Mouse (Mus musculus) lung, embryonic 15.5 days (tissue): ENCODE data around the gene Prss27. TPM values are rescaled to one million over a fixed set of nuclear protein-coding genes. Genes with fewer than 3 reads are reported as not detected.

Experiments
- ATAC-seq: fragments of 200-750 bp; cut with Nextera tagmentation; 2 replicates; pipeline ENCODE4 v1.8.0; 2017; ENCODE audit warnings: moderate number of reproducible peaks, borderline replicate concordance; ENCODE audit not compliant: low FRiP score, low TSS enrichment; ENCODE audit errors: extremely low read depth
- H3K27ac ChIP-seq: fragments of 300-500 bp; sonication (generic); 2 replicates; pipeline ENCODE4 v1.5.1; 2015; ENCODE audit warnings: moderate library complexity, mild to moderate bottlenecking, inconsistent platforms
- H3K27me3 ChIP-seq: fragments of 300-500 bp; sonication (generic); 2 replicates; pipeline ENCODE4 v1.6.1; 2015; ENCODE audit warnings: inconsistent platforms
- H3K36me3 ChIP-seq: fragments of 300-500 bp; sonication (generic); 2 replicates; pipeline ENCODE4 v1.6.1; 2015; ENCODE audit warnings: inconsistent platforms
- H3K4me1 ChIP-seq: fragments of 300-500 bp; sonication (generic); 2 replicates; pipeline ENCODE4 v1.6.1; 2015; ENCODE audit warnings: inconsistent platforms
- H3K4me2 ChIP-seq: fragments of 300-500 bp; sonication (generic); 2 replicates; pipeline ENCODE4 v1.6.1; 2015; ENCODE audit warnings: inconsistent platforms, mild to moderate bottlenecking, moderate library complexity
- H3K4me3 ChIP-seq: fragments of 300-500 bp; sonication (generic); 2 replicates; pipeline ENCODE4 v1.5.1; 2015; ENCODE audit warnings: mild to moderate bottlenecking, inconsistent platforms
- H3K9ac ChIP-seq: fragments of 300-500 bp; sonication (generic); 2 replicates; pipeline ENCODE4 v1.6.1; 2015; ENCODE audit warnings: inconsistent platforms
- H3K9me3 ChIP-seq: fragments of 300-500 bp; sonication (generic); 2 replicates; pipeline ENCODE4 v1.6.1; 2016; ENCODE audit warnings: inconsistent platforms
- WGBS: fragments of 180-500 bp; shearing (Covaris S2); methylation state at CpG from one replicate; pipeline ENCODE4 v1.1.7; 2015; 5-methylcytosine and 5-hydroxymethylcytosine counted together
- polyA plus RNA-seq: library from polyadenylated mRNA; unstranded; fragments of >200 nt; fragmentation: Nextera tagmentation; extraction: Ambion mirVana; gene quantifications from 2 replicates; pipeline ENCODE4 v1.2.1, GENCODE M21; 2015

The Prss27 gene
- polyA plus RNA-seq, 1 experiment from 2014 or later, result 0.39 TPM

- H3K36me3 ChIP-seq, result no peaks in the 10 kb centered on the region
- H3K9me3 ChIP-seq, result no peaks in the 10 kb centered on the region
- no peak overlapping the region for H3K9ac ChIP-seq
- no peak overlapping the region for H3K27ac ChIP-seq
- H3K4me3 ChIP-seq, result no peak overlapping the region
- no peaks in the 10 kb centered on the region for H3K27me3 ChIP-seq
- no peaks in the 10 kb centered on the region for H3K4me1 ChIP-seq
- H3K4me2 ChIP-seq, result no peak overlapping the region
- no peak for ATAC-seq
- WGBS, result 48% methylated on average over 2 of the region's 2 CpGs
Observed at GRCm38 (mm10) chr17:24006930-24007329, 31.0 kb upstream of the Prss27 start.

- WGBS, result 63% methylated on average over 1 of the region's 1 CpGs
- no peak for ATAC-seq
- no peaks in the 10 kb centered on the region for H3K9me3 ChIP-seq
- H3K27ac ChIP-seq, result no peak overlapping the region
- H3K4me2 ChIP-seq, result no peak overlapping the region
- H3K4me3 ChIP-seq, result no peak overlapping the region
- no peak overlapping the region for H3K9ac ChIP-seq
- H3K36me3 ChIP-seq, result no peaks in the 10 kb centered on the region
- H3K27me3 ChIP-seq, result no peaks in the 10 kb centered on the region
- H3K4me1 ChIP-seq, result no peaks in the 10 kb centered on the region
Observed at GRCm38 (mm10) chr17:24007391-24007790, 30.6 kb upstream of the Prss27 start.

GRCm38 (mm10) chr17:24008105-24008504, 29.8 kb upstream of the Prss27 start:
- no peaks in the 10 kb centered on the region for H3K4me1 ChIP-seq
- no peaks in the 10 kb centered on the region for H3K9me3 ChIP-seq
- no peaks in the 10 kb centered on the region for H3K27me3 ChIP-seq
- 66% methylated on average over 4 of the region's 4 CpGs for WGBS
- no peak overlapping the region for H3K9ac ChIP-seq
- no peak overlapping the region for H3K27ac ChIP-seq
- no peaks in the 10 kb centered on the region for H3K36me3 ChIP-seq
- ATAC-seq, result no peak
- no peak overlapping the region for H3K4me3 ChIP-seq
- H3K4me2 ChIP-seq, result no peak overlapping the region

- H3K27ac ChIP-seq, result no peak overlapping the region
- H3K4me2 ChIP-seq, result no peak overlapping the region
- no peaks in the 10 kb centered on the region for H3K36me3 ChIP-seq
- H3K27me3 ChIP-seq, result no peaks in the 10 kb centered on the region
- H3K4me1 ChIP-seq, result no peaks in the 10 kb centered on the region
- no peak overlapping the region for H3K9ac ChIP-seq
- H3K9me3 ChIP-seq, result no peaks in the 10 kb centered on the region
- ATAC-seq, result no peak
- 57% methylated on average over 5 of the region's 5 CpGs for WGBS
- H3K4me3 ChIP-seq, result no peak overlapping the region
Observed at GRCm38 (mm10) chr17:24009617-24010016, 28.3 kb upstream of the Prss27 start.

GRCm38 (mm10) chr17:24012921-24013320, 25.0 kb upstream of the Prss27 start:
- H3K9ac ChIP-seq, result no peak overlapping the region
- no peak overlapping the region for H3K27ac ChIP-seq
- H3K4me3 ChIP-seq, result no peak overlapping the region
- WGBS, result 78% methylated on average over 2 of the region's 2 CpGs
- H3K36me3 ChIP-seq, result no peaks in the 10 kb centered on the region
- no peak overlapping the region for H3K4me2 ChIP-seq
- no peaks in the 10 kb centered on the region for H3K27me3 ChIP-seq
- no peaks in the 10 kb centered on the region for H3K9me3 ChIP-seq
- no peak for ATAC-seq
- no peaks in the 10 kb centered on the region for H3K4me1 ChIP-seq

- 70% methylated on average over 5 of the region's 5 CpGs for WGBS
- H3K9me3 ChIP-seq, result no peaks in the 10 kb centered on the region
- H3K4me2 ChIP-seq, result no peak overlapping the region
- H3K27me3 ChIP-seq, result no peaks in the 10 kb centered on the region
- ATAC-seq, result no peak
- H3K36me3 ChIP-seq, result no peaks in the 10 kb centered on the region
- H3K27ac ChIP-seq, result no peak overlapping the region
- H3K4me1 ChIP-seq, result no peaks in the 10 kb centered on the region
- no peak overlapping the region for H3K4me3 ChIP-seq
- H3K9ac ChIP-seq, result no peak overlapping the region
Observed at GRCm38 (mm10) chr17:24014433-24014965, 23.4 kb upstream of the Prss27 start.

- no peaks in the 10 kb centered on the region for H3K27me3 ChIP-seq
- no peak overlapping the region for H3K9ac ChIP-seq
- no peak overlapping the region for H3K4me2 ChIP-seq
- no peak for ATAC-seq
- no peaks in the 10 kb centered on the region for H3K9me3 ChIP-seq
- H3K36me3 ChIP-seq, result no peaks in the 10 kb centered on the region
- H3K27ac ChIP-seq, result no peak overlapping the region
- H3K4me1 ChIP-seq, result peaks cover 7% of the 10 kb centered on the region; the same call in 1 of the 2 replicates
- WGBS, result 33% methylated on average over 14 of the region's 14 CpGs
- H3K4me3 ChIP-seq, result no peak overlapping the region
Observed at GRCm38 (mm10) chr17:24015727-24016126, 22.2 kb upstream of the Prss27 start.

- no peak overlapping the region; the same call in 1 of the 2 replicates for H3K4me2 ChIP-seq
- peaks cover 21% of the 10 kb centered on the region for H3K4me1 ChIP-seq
- WGBS, result 22% methylated on average over 6 of the region's 6 CpGs
- no peak overlapping the region for H3K4me3 ChIP-seq
- peak; percentile 89 for ATAC-seq
- H3K27me3 ChIP-seq, result no peaks in the 10 kb centered on the region
- H3K36me3 ChIP-seq, result no peaks in the 10 kb centered on the region
- H3K27ac ChIP-seq, result peak overlapping the region; percentile 86
- no peaks in the 10 kb centered on the region for H3K9me3 ChIP-seq
- no peak overlapping the region for H3K9ac ChIP-seq
Observed at GRCm38 (mm10) chr17:24020696-24021095, 17.2 kb upstream of the Prss27 start.

- H3K9ac ChIP-seq, result no peak overlapping the region
- no peaks in the 10 kb centered on the region for H3K36me3 ChIP-seq
- 35% methylated on average over 5 of the region's 5 CpGs for WGBS
- peaks cover 21% of the 10 kb centered on the region for H3K4me1 ChIP-seq
- H3K4me3 ChIP-seq, result no peak overlapping the region
- H3K4me2 ChIP-seq, result no peak overlapping the region
- H3K27ac ChIP-seq, result peak overlapping the region; percentile 86
- no peaks in the 10 kb centered on the region for H3K27me3 ChIP-seq
- peak; percentile 67 for ATAC-seq
- H3K9me3 ChIP-seq, result no peaks in the 10 kb centered on the region
Observed at GRCm38 (mm10) chr17:24021375-24022199, 16.4 kb upstream of the Prss27 start.

GRCm38 (mm10) chr17:24029477-24029876, 8.5 kb upstream of the Prss27 start:
- Histone ChIP-seq H3K36me3 (no peaks in the 10 kb centered on the region), H3K27me3 (no peaks in the 10 kb centered on the region), H3K9me3 (no peaks in the 10 kb centered on the region), H3K9ac (no peak overlapping the region), H3K4me3 (no peak overlapping the region), H3K27ac (no peak overlapping the region), H3K4me1 (no peaks in the 10 kb centered on the region), H3K4me2 (no peak overlapping the region)
- no peak for ATAC-seq
- WGBS, result 73% methylated on average over 7 of the region's 7 CpGs

GRCm38 (mm10) chr17:24030551-24030950, 7.4 kb upstream of the Prss27 start:
- Histone ChIP-seq H3K27me3 (no peaks in the 10 kb centered on the region), H3K9me3 (no peaks in the 10 kb centered on the region), H3K36me3 (no peaks in the 10 kb centered on the region), H3K4me2 (no peak overlapping the region), H3K9ac (no peak overlapping the region), H3K4me3 (no peak overlapping the region), H3K27ac (no peak overlapping the region), H3K4me1 (no peaks in the 10 kb centered on the region)
- WGBS, result 77% methylated on average over 22 of the region's 22 CpGs
- no peak for ATAC-seq

GRCm38 (mm10) chr17:24035087-24035486, 2.9 kb upstream of the Prss27 start:
- no peaks in the 10 kb centered on the region for H3K9me3 ChIP-seq
- H3K27ac ChIP-seq, result no peak overlapping the region
- H3K4me1 ChIP-seq, result no peaks in the 10 kb centered on the region
- no peaks in the 10 kb centered on the region for H3K27me3 ChIP-seq
- no peak overlapping the region for H3K9ac ChIP-seq
- no peaks in the 10 kb centered on the region for H3K36me3 ChIP-seq
- ATAC-seq, result no peak
- no peak overlapping the region for H3K4me2 ChIP-seq
- WGBS, result 58% methylated on average over 7 of the region's 7 CpGs
- no peak overlapping the region for H3K4me3 ChIP-seq
